Mouse (Mus musculus) stomach, postnatal 0 days (tissue): ENCODE data around the gene Fut8. TPM values are rescaled to one million over a fixed set of nuclear protein-coding genes. Genes with fewer than 3 reads are reported as not detected.
"Not testable (repeated sequence)": the region's sequence is repeated elsewhere in the genome, so short reads cannot be mapped to it uniquely, and the experiment has no call there.

Experiments
- ATAC-seq: fragments of 200-750 bp; cut with Nextera tagmentation; 2 replicates; pipeline ENCODE4 v1.8.0; 2017; ENCODE audit not compliant: low FRiP score, low TSS enrichment
- DNase-seq: peaks from one replicate; pipeline ENCODE4 v3.0.0-alpha.2; 2016; ENCODE audit warnings: low spot score
- H3K27ac ChIP-seq: fragments of 300-500 bp; sonication (generic); replicated peaks from 2 replicates; pipeline ENCODE4 v1.5.1; 2014; ENCODE audit warnings: mild to moderate bottlenecking, control low read depth
- H3K27me3 ChIP-seq: fragments of 300-500 bp; sonication (generic); 2 replicates; pipeline ENCODE4 v1.6.1; 2014; ENCODE audit warnings: low read length; ENCODE audit not compliant: control insufficient read depth, insufficient read depth
- H3K36me3 ChIP-seq: fragments of 300-500 bp; sonication (generic); 2 replicates; pipeline ENCODE4 v1.6.1; 2014; ENCODE audit warnings: low read length, mixed read lengths; ENCODE audit not compliant: control insufficient read depth, insufficient read depth
- H3K4me1 ChIP-seq: fragments of 300-500 bp; sonication (generic); replicated peaks from 2 replicates; pipeline ENCODE4 v1.6.1; 2014; ENCODE audit warnings: antibody characterized with exemption; ENCODE audit not compliant: control insufficient read depth, insufficient read depth
- H3K4me2 ChIP-seq: fragments of 300-500 bp; sonication (generic); replicated peaks from 2 replicates; pipeline ENCODE4 v1.6.1; 2014; ENCODE audit warnings: low read depth, mild to moderate bottlenecking, control low read depth, moderate library complexity
- H3K4me3 ChIP-seq: fragments of 300-500 bp; sonication (generic); 2 replicates; pipeline ENCODE4 v1.5.1; 2014; ENCODE audit warnings: low read depth, low read length, control low read depth
- H3K9ac ChIP-seq: fragments of 300-500 bp; sonication (generic); 2 replicates; pipeline ENCODE4 v1.6.1; 2014; ENCODE audit warnings: mild to moderate bottlenecking, low read length, control low read depth, mixed read lengths
- H3K9me3 ChIP-seq: fragments of 300-500 bp; sonication (generic); 2 replicates; pipeline ENCODE4 v1.6.1; 2016; ENCODE audit warnings: low read length; ENCODE audit not compliant: control insufficient read depth
- CTCF ChIP-seq: IDR thresholded peaks from 2 replicates; pipeline ENCODE4 v1.5.1; 2016; ENCODE audit warnings: antibody characterized with exemption, low read depth, mild to moderate bottlenecking, moderate library complexity
- EP300 ChIP-seq: optimal IDR thresholded peaks from 2 replicates; pipeline ENCODE3; 2016; ENCODE audit warnings: antibody characterized with exemption
- WGBS: fragments of 180-500 bp; shearing (Covaris S2); extraction: QIAGEN DNeasy Blood & Tissue Kit; methylation state at CpG from one replicate; pipeline ENCODE4 v1.1.7; 2014; 5-methylcytosine and 5-hydroxymethylcytosine counted together
- polyA plus RNA-seq: library from polyadenylated mRNA; unstranded; fragments of >200 nt; fragmentation: Nextera tagmentation; extraction: Ambion mirVana; gene quantifications from 2 replicates; pipeline ENCODE4 v1.2.1, GENCODE M21; 2015

Gene Fut8
- polyA plus RNA-seq, 1 experiment from 2014 or later, result 29.5 TPM

- Histone ChIP-seq H3K9ac (no peak overlapping the region), H3K27ac (no peak overlapping the region), H3K9me3 (no peaks in the 10 kb centered on the region), H3K27me3 (no peaks in the 10 kb centered on the region), H3K4me1 (no peaks in the 10 kb centered on the region), H3K36me3 (no peaks in the 10 kb centered on the region), H3K4me2 (no peak overlapping the region), H3K4me3 (no peak overlapping the region)
- TF ChIP-seq CTCF, result no peak
- no peak for TF ChIP-seq EP300
- DNase-seq (no peak), ATAC-seq (no peak)
- 67% methylated on average over 3 of the region's 3 CpGs for WGBS
Observed at GRCm38 (mm10) chr12:77511631-77512030, 273.7 kb downstream of the Fut8 start.

- no peak for TF ChIP-seq EP300
- TF ChIP-seq CTCF, result no peak
- H3K27me3 ChIP-seq, result no peaks in the 10 kb centered on the region
- no peak for ATAC-seq
- DNase-seq, result no peak
- H3K4me1 ChIP-seq, result no peaks in the 10 kb centered on the region
- H3K4me3 ChIP-seq, result no peak overlapping the region
- no peaks in the 10 kb centered on the region for H3K36me3 ChIP-seq
- 86% methylated on average over 6 of the region's 6 CpGs for WGBS
- H3K4me2 ChIP-seq, result no peak overlapping the region
- H3K9me3 ChIP-seq, result no peaks in the 10 kb centered on the region
- no peak overlapping the region for H3K27ac ChIP-seq
- no peak overlapping the region for H3K9ac ChIP-seq
Observed at GRCm38 (mm10) chr12:77516805-77517204, 278.9 kb downstream of the Fut8 start.

GRCm38 (mm10) chr12:77517691-77518090 lies 279.8 kb downstream of the Fut8 start:
- no peak for ATAC-seq
- WGBS, result 92% methylated on average over 12 of the region's 12 CpGs

GRCm38 (mm10) chr12:77519534-77520102 lies 281.7 kb downstream of the Fut8 start:
- no peak overlapping the region for H3K27ac ChIP-seq
- H3K27me3 ChIP-seq, result no peaks in the 10 kb centered on the region
- H3K4me1 ChIP-seq, result no peaks in the 10 kb centered on the region
- H3K9me3 ChIP-seq, result no peaks in the 10 kb centered on the region
- H3K4me3 ChIP-seq, result no peak overlapping the region
- DNase-seq, result no peak
- H3K9ac ChIP-seq, result no peak overlapping the region
- no peak for TF ChIP-seq EP300
- no peaks in the 10 kb centered on the region for H3K36me3 ChIP-seq
- no peak overlapping the region for H3K4me2 ChIP-seq
- no peak for ATAC-seq
- 70% methylated on average over 6 of the region's 6 CpGs for WGBS

More at GRCm38 (mm10) chr12:77517691-77518090, 279.8 kb downstream of the Fut8 start:
- Histone ChIP-seq H3K4me3 (no peak overlapping the region), H3K9ac (no peak overlapping the region), H3K27me3 (no peaks in the 10 kb centered on the region), H3K9me3 (no peaks in the 10 kb centered on the region), H3K27ac (no peak overlapping the region), H3K4me2 (no peak overlapping the region), H3K36me3 (no peaks in the 10 kb centered on the region), H3K4me1 (no peaks in the 10 kb centered on the region)
- TF ChIP-seq CTCF (no peak), EP300 (no peak)
- DNase-seq, result no peak

- DNase-seq, H3K4me2 ChIP-seq, H3K9ac ChIP-seq, ATAC-seq, H3K27ac ChIP-seq, H3K9me3 ChIP-seq, H3K27me3 ChIP-seq, H3K4me1 ChIP-seq, H3K36me3 ChIP-seq, H3K4me3 ChIP-seq: not testable (repeated sequence)
- WGBS, result 69% methylated on average over 2 of the region's 4 CpGs
Observed at GRCm38 (mm10) chr12:77524014-77524413, 286.1 kb downstream of the Fut8 start.
